Mouse (Mus musculus): ENCODE measurements around the gene Plaur. TPM values are rescaled to one million over a fixed set of nuclear protein-coding genes. Genes with fewer than 3 reads are reported as not detected.

Plaur gene
- polyA plus RNA-seq, 1 experiment from 2014 or later = 6.6 TPM

DNA sequence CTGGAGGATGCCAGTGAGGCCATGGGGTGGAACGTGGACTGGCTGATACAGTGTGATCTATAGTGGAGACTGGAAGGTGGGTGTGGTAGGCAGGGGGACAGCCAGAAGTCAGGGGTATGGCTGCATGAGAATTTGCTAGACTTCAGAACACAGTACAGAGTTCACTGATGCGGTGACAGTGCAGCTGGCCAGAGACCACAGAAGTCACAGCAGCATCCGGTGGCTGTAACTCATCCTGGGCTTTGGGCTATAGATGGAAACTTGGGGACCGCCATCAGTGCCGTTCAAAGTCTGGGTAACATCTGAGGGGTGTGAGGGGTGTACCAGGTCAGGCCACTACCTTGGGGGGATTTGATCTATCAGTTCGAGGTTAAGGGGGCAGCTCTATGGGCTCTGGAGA, 61.4 kb downstream of the Plaur start:
- no peak for ATAC-seq (ENCODE audit: low read depth)
- Histone ChIP-seq H3K9ac (ENCODE audit: low read depth, low read length) (no peak overlapping the region), H3K4me1 (ENCODE audit: control insufficient read depth, low read depth, low read length) (peaks cover under 1% of the 10 kb centered on the region; the same call in 1 of the 2 replicates), H3K4me3 (ENCODE audit: low read depth, low read length) (no peak overlapping the region), H3K4me2 (ENCODE audit: low read depth, low read length) (no peak overlapping the region), H3K27ac (ENCODE audit: low read length) (no peak overlapping the region), H3K36me3 (ENCODE audit: control insufficient read depth, insufficient read depth) (no peaks in the 10 kb centered on the region), H3K27me3 (ENCODE audit: control insufficient read depth, insufficient read depth, low read depth, low read length) (no peaks in the 10 kb centered on the region), H3K9me3 (replicated peaks; ENCODE audit: control insufficient read depth, low read length) (no peaks in the 10 kb centered on the region)
- WGBS (ENCODE audit: insufficient replicate concordance) = 49% methylated on average over 6 of the region's 6 CpGs

DNA sequence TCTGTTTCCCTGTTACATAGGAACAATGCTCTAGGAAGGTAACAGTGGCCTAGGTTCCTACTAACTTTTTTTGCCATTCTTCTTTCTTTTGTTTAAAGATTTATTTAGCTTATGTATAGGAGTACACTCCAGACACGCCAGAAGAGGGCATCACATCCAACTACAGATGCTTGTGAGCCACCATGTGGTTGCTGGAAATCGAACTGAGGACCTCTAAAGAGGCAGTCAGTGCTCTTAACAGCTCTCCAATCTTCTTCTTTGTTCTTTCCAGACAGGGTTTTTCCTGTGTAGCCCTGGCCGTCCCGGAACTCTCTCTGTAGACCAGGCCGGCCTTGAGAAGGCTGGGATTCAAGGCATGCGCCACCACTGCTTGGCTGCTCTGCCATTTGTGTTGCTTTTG, 62.7 kb downstream of the Plaur start:
- H3K9me3 ChIP-seq (replicated peaks; ENCODE audit: control insufficient read depth, low read length) = no peaks in the 10 kb centered on the region
- H3K27me3 ChIP-seq (ENCODE audit: control insufficient read depth, insufficient read depth, low read depth, low read length) = no peaks in the 10 kb centered on the region
- H3K4me2 ChIP-seq (ENCODE audit: low read depth, low read length) = no peak overlapping the region
- WGBS (ENCODE audit: insufficient replicate concordance) = 63% methylated on average over 6 of the region's 6 CpGs
- no peaks in the 10 kb centered on the region for H3K36me3 ChIP-seq (ENCODE audit: control insufficient read depth, insufficient read depth)
- H3K27ac ChIP-seq (ENCODE audit: low read length) = no peak overlapping the region
- no peak for ATAC-seq (ENCODE audit: low read depth)
- H3K4me1 ChIP-seq (ENCODE audit: control insufficient read depth, low read depth, low read length) = peaks cover 12% of the 10 kb centered on the region
- no peak overlapping the region for H3K9ac ChIP-seq (ENCODE audit: low read depth, low read length)
- H3K4me3 ChIP-seq (ENCODE audit: low read depth, low read length) = no peak overlapping the region

Other genes starting within 250 kb of the Plaur start
- 1.1 and 1.2 TPM in 2 replicates for gene Zfp109, start 224.9 kb upstream of the Plaur start, polyA plus RNA-seq (2015; fragmentation: Nextera tagmentation; extraction: Ambion mirVana)
- 0.49 and 0.51 TPM in 2 replicates for gene Zfp108, start 207.7 kb upstream of the Plaur start, polyA plus RNA-seq (2015; fragmentation: Nextera tagmentation; extraction: Ambion mirVana)
- 1.1 and 1.3 TPM in 2 replicates for gene Zfp93, start 192.1 kb upstream of the Plaur start, polyA plus RNA-seq (2015; fragmentation: Nextera tagmentation; extraction: Ambion mirVana)
- gene Zfp61, start 161.3 kb upstream of the Plaur start, polyA plus RNA-seq (2015; fragmentation: Nextera tagmentation; extraction: Ambion mirVana) = 2.3 and 2.7 TPM in 2 replicates
- gene Zfp94, start 145.8 kb upstream of the Plaur start, polyA plus RNA-seq (2015; fragmentation: Nextera tagmentation; extraction: Ambion mirVana) = 1.8 and 2.3 TPM in 2 replicates
- not detected in 2 replicates for gene Tescl, start 128.5 kb upstream of the Plaur start, polyA plus RNA-seq (2015; fragmentation: Nextera tagmentation; extraction: Ambion mirVana)
- not detected in 2 replicates for gene Lypd5, start 113.3 kb upstream of the Plaur start, polyA plus RNA-seq (2015; fragmentation: Nextera tagmentation; extraction: Ambion mirVana)
- gene Kcnn4, start 92.2 kb upstream of the Plaur start, polyA plus RNA-seq (2015; fragmentation: Nextera tagmentation; extraction: Ambion mirVana) = 91.9 and 93.4 TPM in 2 replicates
- gene Smg9, start 62.9 kb upstream of the Plaur start, polyA plus RNA-seq (2015; fragmentation: Nextera tagmentation; extraction: Ambion mirVana) = 12.8 and 14.3 TPM in 2 replicates
- gene Irgc1, start 10.2 kb upstream of the Plaur start, polyA plus RNA-seq (2015; fragmentation: Nextera tagmentation; extraction: Ambion mirVana) = not detected in 2 replicates
- gene Cadm4, start 19.5 kb downstream of the Plaur start, polyA plus RNA-seq (2015; fragmentation: Nextera tagmentation; extraction: Ambion mirVana) = 0.24 TPM in 1 of 2 replicates, not detected in the other
- 2.7 and 3.2 TPM in 2 replicates for gene Zfp428, start 44.5 kb downstream of the Plaur start, polyA plus RNA-seq (2015; fragmentation: Nextera tagmentation; extraction: Ambion mirVana)
- gene AC161166.1, start 50.0 kb downstream of the Plaur start, polyA plus RNA-seq (2015; fragmentation: Nextera tagmentation; extraction: Ambion mirVana) = not detected in 2 replicates
- gene Irgq, start 68.2 kb downstream of the Plaur start, polyA plus RNA-seq (2015; fragmentation: Nextera tagmentation; extraction: Ambion mirVana) = 1.1 and 1.3 TPM in 2 replicates
- not detected in 2 replicates for gene Pinlyp, start 83.6 kb downstream of the Plaur start, polyA plus RNA-seq (2015; fragmentation: Nextera tagmentation; extraction: Ambion mirVana)
- gene Xrcc1, start 83.8 kb downstream of the Plaur start, polyA plus RNA-seq (2015; fragmentation: Nextera tagmentation; extraction: Ambion mirVana) = 35.4 and 40.8 TPM in 2 replicates
- 26.4 and 26.5 TPM in 2 replicates for gene Ethe1, start 125.1 kb downstream of the Plaur start, polyA plus RNA-seq (2015; fragmentation: Nextera tagmentation; extraction: Ambion mirVana)
- gene Zfp575, start 125.2 kb downstream of the Plaur start, polyA plus RNA-seq (2015; fragmentation: Nextera tagmentation; extraction: Ambion mirVana) = 0.25 and 0.30 TPM in 2 replicates
- 0.08 and 0.18 TPM in 2 replicates for gene Phldb3, start 148.3 kb downstream of the Plaur start, polyA plus RNA-seq (2015; fragmentation: Nextera tagmentation; extraction: Ambion mirVana)
- gene Lypd3, start 174.1 kb downstream of the Plaur start, polyA plus RNA-seq (2015; fragmentation: Nextera tagmentation; extraction: Ambion mirVana) = 0.05 TPM in 1 of 2 replicates, not detected in the other
- not detected in 2 replicates for gene Tex101, start 214.2 kb downstream of the Plaur start, polyA plus RNA-seq (2015; fragmentation: Nextera tagmentation; extraction: Ambion mirVana)
- gene BC049730, start 246.8 kb downstream of the Plaur start, polyA plus RNA-seq (2015; fragmentation: Nextera tagmentation; extraction: Ambion mirVana) = not detected in 2 replicates